Mouse (Mus musculus): ENCODE measurements at regions not wholly inside any gene's neighbourhood (a gene's known extent, or its start where the extent isn't known, plus 50 kb on each side); places are given as distances from the start of the nearest gene placed in this dataset.

GRCm38 (mm10) chrX:23015562-23015961, 349.3 kb downstream of the Klhl13 start:
- Histone ChIP-seq H3K4me1 (ENCODE audit: control insufficient read depth in 1 of 2, insufficient read depth in 2 of 2, low read length in 2 of 2) (no peaks in the 10 kb centered on the region), H3K27ac (ENCODE audit: control insufficient read depth, low read depth, low read length) (no peak overlapping the region), H3K4me3 (ENCODE audit: control insufficient read depth in 1 of 2, insufficient read depth in 1 of 2, low read depth in 2 of 2, low read length in 2 of 2) (no peak overlapping the region), H3K9ac (ENCODE audit: control insufficient read depth, low read depth, low read length, poor library complexity, severe bottlenecking) (no peak overlapping the region), H3K79me2 (ENCODE audit: control insufficient read depth, insufficient read depth, low read length, poor library complexity) (no peaks in the 10 kb centered on the region), H3K9me3 (replicated peaks; ENCODE audit: insufficient read depth, low read length) (no peaks in the 10 kb centered on the region), H3K27me3 (ENCODE audit: control insufficient read depth in 1 of 2, insufficient read depth in 2 of 2, low read length in 2 of 2) (no peaks in the 10 kb centered on the region), H3K36me3 (ENCODE audit: control insufficient read depth in 1 of 2, insufficient read depth in 2 of 2, low read length in 2 of 2) (no peaks in the 10 kb centered on the region)
- TF ChIP-seq POLR2AphosphoS5 (IDR thresholded peaks at IDR 0.05; ENCODE audit: borderline replicate concordance, low read depth, low read length) (no peak), CTCF (IDR thresholded peaks at IDR 0.05 in 2 of 3, conservative IDR thresholded peaks at IDR 0.05 in 1 of 3; ENCODE audit: control insufficient read depth in 1 of 3, insufficient read depth in 1 of 3, low read depth in 2 of 3, low read length in 3 of 3, poor library complexity in 1 of 3, severe bottlenecking in 1 of 3) (no peak)
- no peak for DNase-seq (ENCODE audit: low read depth, low spot score)

- TF ChIP-seq USF2 (IDR thresholded peaks at IDR 0.05; ENCODE audit: borderline replicate concordance in 1 of 2, insufficient read depth in 1 of 2, low read depth in 1 of 2, low read length in 2 of 2) (no peak), SIN3A (IDR thresholded peaks at IDR 0.05; ENCODE audit: low read length) (no peak), UBTF (IDR thresholded peaks at IDR 0.05; ENCODE audit: borderline replicate concordance, insufficient read depth, low read depth, low read length) (no peak), ZNF384 (IDR thresholded peaks at IDR 0.05; ENCODE audit: low read depth, low read length) (no peak), CTCF (IDR thresholded peaks at IDR 0.05 in 2 of 3, conservative IDR thresholded peaks at IDR 0.05 in 1 of 3; ENCODE audit: control insufficient read depth in 1 of 3, insufficient read depth in 1 of 3, low read depth in 2 of 3, low read length in 3 of 3, poor library complexity in 1 of 3, severe bottlenecking in 1 of 3) (no peak), NRF1 (IDR thresholded peaks at IDR 0.05; ENCODE audit: insufficient read depth, low read depth, low read length, poor library complexity, severe bottlenecking) (no peak), ZC3H11A (IDR thresholded peaks at IDR 0.05; ENCODE audit: low read depth, low read length) (no peak), CHD2 (IDR thresholded peaks at IDR 0.05; ENCODE audit: low read length) (no peak), ETS1 (IDR thresholded peaks at IDR 0.05; ENCODE audit: low read depth, low read length) (no peak), MAZ (IDR thresholded peaks at IDR 0.05; ENCODE audit: low read depth, low read length) (no peak), JUND (IDR thresholded peaks at IDR 0.05; ENCODE audit: low read depth, low read length) (no peak), POLR2A (IDR thresholded peaks at IDR 0.05; ENCODE audit: control insufficient read depth in 1 of 2, insufficient read depth in 1 of 2, low read depth in 1 of 2, low read length in 2 of 2, poor library complexity in 1 of 2) (no peak)
- Histone ChIP-seq H3K79me2 (ENCODE audit: control insufficient read depth, insufficient read depth, low read length, poor library complexity) (no peaks in the 10 kb centered on the region), H3K36me3 (ENCODE audit: control insufficient read depth in 1 of 2, insufficient read depth in 2 of 2, low read length in 2 of 2) (no peaks in the 10 kb centered on the region), H3K27ac (ENCODE audit: control insufficient read depth, low read depth, low read length) (no peak overlapping the region), H3K4me3 (ENCODE audit: control insufficient read depth in 1 of 2, insufficient read depth in 1 of 2, low read depth in 2 of 2, low read length in 2 of 2) (no peak overlapping the region), H3K4me1 (ENCODE audit: control insufficient read depth in 1 of 2, insufficient read depth in 2 of 2, low read length in 2 of 2) (no peaks in the 10 kb centered on the region), H3K9me3 (replicated peaks; ENCODE audit: insufficient read depth, low read length) (no peaks in the 10 kb centered on the region), H3K27me3 (ENCODE audit: control insufficient read depth in 1 of 2, insufficient read depth in 2 of 2, low read length in 2 of 2) (no peaks in the 10 kb centered on the region), H3K9ac (ENCODE audit: control insufficient read depth, low read depth, low read length, poor library complexity, severe bottlenecking) (no peak overlapping the region)
- no peak for DNase-seq (ENCODE audit: low read depth, low spot score)
Measured at GRCm38 (mm10) chrX:23015118-23015517, 349.8 kb downstream of the Klhl13 start.

Measured in MEL (cell line).